Mouse (Mus musculus) thymus, adult 2 months (tissue): ENCODE results near the gene Ctbp1.

Experiments
- CTCF ChIP-seq: fragments of 200-500 bp; IDR thresholded peaks from 2 replicates; pipeline ENCODE4 v1.5.1; 2012; ENCODE audit warnings: mild to moderate bottlenecking, control low read depth, low read length, moderate library complexity, borderline replicate concordance; ENCODE audit not compliant: control insufficient read depth, poor library complexity, insufficient read depth; ENCODE audit errors: extremely low read depth
- POLR2A ChIP-seq: fragments of 200-500 bp; IDR thresholded peaks from 2 replicates; pipeline ENCODE4 v1.6.1; 2012; ENCODE audit warnings: mild to moderate bottlenecking, low read length, control low read depth, moderate library complexity; ENCODE audit not compliant: control insufficient read depth, poor library complexity, insufficient read depth; ENCODE audit errors: extremely low read depth

- TF ChIP-seq POLR2A (no peak), CTCF (no peak)
Measured at GRCm38 (mm10) chr5:33217663-33218062, 57.1 kb downstream of the Ctbp1 start.
